Mouse (Mus musculus) limb, embryonic 15.5 days (tissue): Measurements from ENCODE around the gene Snrnp200. TPM values are rescaled to one million over a fixed set of nuclear protein-coding genes. Genes with fewer than 3 reads are reported as not detected.
"Not testable (repeated sequence)": the region's sequence is repeated elsewhere in the genome, so short reads cannot be mapped to it uniquely, and the experiment has no call there.

Experiments used
- ATAC-seq: fragments of 200-750 bp; cut with Nextera tagmentation; 2 replicates; pipeline ENCODE4 v1.8.0; 2017; ENCODE audit warnings: low read depth, moderate TSS enrichment; ENCODE audit not compliant: insufficient number of reproducible peaks, low FRiP score, low TSS enrichment
- H3K27ac ChIP-seq: fragments of 300-500 bp; sonication (generic); 2 replicates; pipeline ENCODE4 v1.5.1; 2015; ENCODE audit warnings: moderate library complexity, mild to moderate bottlenecking, inconsistent platforms
- H3K27me3 ChIP-seq: fragments of 300-500 bp; sonication (generic); 2 replicates; pipeline ENCODE4 v1.6.1; 2015; ENCODE audit warnings: inconsistent platforms
- H3K36me3 ChIP-seq: fragments of 300-500 bp; sonication (generic); 2 replicates; pipeline ENCODE4 v1.6.1; 2015; ENCODE audit warnings: inconsistent platforms
- H3K4me1 ChIP-seq: fragments of 300-500 bp; sonication (generic); 2 replicates; pipeline ENCODE4 v1.6.1; 2015; ENCODE audit warnings: inconsistent platforms
- H3K4me2 ChIP-seq: fragments of 300-500 bp; sonication (generic); 2 replicates; pipeline ENCODE4 v1.6.1; 2015; ENCODE audit warnings: mild to moderate bottlenecking, inconsistent platforms
- H3K4me3 ChIP-seq: fragments of 300-500 bp; sonication (generic); 2 replicates; pipeline ENCODE4 v1.5.1; 2015; ENCODE audit warnings: mild to moderate bottlenecking, inconsistent platforms
- H3K9ac ChIP-seq: fragments of 300-500 bp; sonication (generic); 2 replicates; pipeline ENCODE4 v1.6.1; 2015; ENCODE audit warnings: inconsistent platforms
- H3K9me3 ChIP-seq: fragments of 300-500 bp; sonication (generic); 2 replicates; pipeline ENCODE4 v1.6.1; 2016; ENCODE audit warnings: inconsistent platforms
- WGBS: fragments of 180-500 bp; shearing (Covaris S2); methylation state at CpG from one replicate; pipeline ENCODE4 v1.1.7; 2015; 5-methylcytosine and 5-hydroxymethylcytosine counted together
- polyA plus RNA-seq: library from polyadenylated mRNA; unstranded; fragments of >200 nt; fragmentation: Nextera tagmentation; extraction: Ambion mirVana; gene quantifications from 2 replicates; pipeline ENCODE4 v1.2.1, GENCODE M21; 2015

The Snrnp200 gene
- polyA plus RNA-seq, 1 experiment from 2014 or later, result 46.8 TPM

- Histone ChIP-seq H3K4me1 (no peaks in the 10 kb centered on the region), H3K27ac (no peak overlapping the region), H3K9ac (no peak overlapping the region), H3K4me3 (no peak overlapping the region), H3K9me3 (no peaks in the 10 kb centered on the region), H3K27me3 (no peaks in the 10 kb centered on the region), H3K4me2 (no peak overlapping the region), H3K36me3 (peaks cover 22% of the 10 kb centered on the region)
- no peak for ATAC-seq
Measured at GRCm38 (mm10) chr2:127262480-127262879, 54.3 kb downstream of the Snrnp200 start.

- ATAC-seq, result no peak
- Histone ChIP-seq H3K4me3 (no peak overlapping the region), H3K4me2 (no peak overlapping the region), H3K9me3 (no peaks in the 10 kb centered on the region), H3K27me3 (no peaks in the 10 kb centered on the region), H3K36me3 (no peaks in the 10 kb centered on the region), H3K9ac (no peak overlapping the region), H3K27ac (no peak overlapping the region), H3K4me1 (0 out of 2 replicates have a peak, but pooled peaks cover 6% of the 10 kb centered on the region)
- WGBS, result 54% methylated on average over 4 of the region's 4 CpGs
Measured at GRCm38 (mm10) chr2:127267854-127268253, 59.7 kb downstream of the Snrnp200 start.

- no peaks in the 10 kb centered on the region for H3K36me3 ChIP-seq
- 0 out of 2 replicates have a peak, but pooled peaks cover 6% of the 10 kb centered on the region for H3K4me1 ChIP-seq
- peak within 1 kb of the TSS; percentile 92 for H3K9ac ChIP-seq
- H3K4me2 ChIP-seq, result peak within 1 kb of the TSS; percentile 74
- peak within 1 kb of the TSS; percentile 98 for H3K4me3 ChIP-seq
- WGBS, result under 1% methylated on average over 49 of the region's 49 CpGs
- peak; percentile 99 for ATAC-seq
- no peaks in the 10 kb centered on the region for H3K27me3 ChIP-seq
- H3K27ac ChIP-seq, result peak within 1 kb of the TSS; percentile 96
- no peaks in the 10 kb centered on the region for H3K9me3 ChIP-seq
Measured at GRCm38 (mm10) chr2:127269491-127270299, 61.5 kb downstream of the Snrnp200 start, which contains the start of gene Stard7. Gene Stard7 (plus strand): TSS chr2:127270218.

GRCm38 (mm10) chr2:127270300-127271041 is 62.3 kb downstream of the Snrnp200 start:
- Histone ChIP-seq H3K27me3 (no peaks in the 10 kb centered on the region), H3K36me3 (no peaks in the 10 kb centered on the region), H3K27ac (peak overlapping the region; percentile 96), H3K4me2 (peak overlapping the region; percentile 74), H3K4me3 (peak overlapping the region; percentile 98), H3K4me1 (0 out of 2 replicates have a peak, but pooled peaks cover 10% of the 10 kb centered on the region), H3K9me3 (no peaks in the 10 kb centered on the region), H3K9ac (peak overlapping the region; percentile 92)
- WGBS, result under 1% methylated on average over 72 of the region's 75 CpGs
- ATAC-seq, result peak; percentile 91

- Histone ChIP-seq H3K4me3 (peak overlapping the region; percentile 98), H3K27me3 (no peaks in the 10 kb centered on the region), H3K36me3 (no peaks in the 10 kb centered on the region), H3K9me3 (no peaks in the 10 kb centered on the region), H3K9ac (peak overlapping the region; percentile 92), H3K4me2 (peak overlapping the region; percentile 74), H3K27ac (peak overlapping the region; percentile 96; the same call in 1 of the 2 replicates), H3K4me1 (0 out of 2 replicates have a peak, but pooled peaks cover 10% of the 10 kb centered on the region)
- ATAC-seq, result no peak
- 8% methylated on average over 8 of the region's 8 CpGs for WGBS
Measured at GRCm38 (mm10) chr2:127271042-127271515, 62.9 kb downstream of the Snrnp200 start.

GRCm38 (mm10) chr2:127272049-127272448 is 63.9 kb downstream of the Snrnp200 start:
- not testable (repeated sequence) for H3K27me3 ChIP-seq, H3K27ac ChIP-seq, H3K9ac ChIP-seq, H3K4me3 ChIP-seq, H3K36me3 ChIP-seq, ATAC-seq, H3K9me3 ChIP-seq
- Histone ChIP-seq H3K4me1 (0 out of 2 replicates have a peak, but pooled peaks cover 10% of the 10 kb centered on the region), H3K4me2 (peak overlapping the region; percentile 74; the same call in 1 of the 2 replicates)
- WGBS, result 91% methylated on average over 4 of the region's 4 CpGs

- ATAC-seq, result no peak
- Histone ChIP-seq H3K4me2 (no peak overlapping the region), H3K27ac (no peak overlapping the region), H3K4me3 (no peak overlapping the region), H3K9ac (no peak overlapping the region), H3K36me3 (no peaks in the 10 kb centered on the region), H3K4me1 (0 out of 2 replicates have a peak, but pooled peaks cover 10% of the 10 kb centered on the region), H3K27me3 (no peaks in the 10 kb centered on the region), H3K9me3 (no peaks in the 10 kb centered on the region)
- WGBS, result 98% methylated on average over 3 of the region's 3 CpGs
Measured at GRCm38 (mm10) chr2:127272806-127273205, 64.6 kb downstream of the Snrnp200 start.

GRCm38 (mm10) chr2:127274590-127274989 is 66.4 kb downstream of the Snrnp200 start:
- H3K27ac ChIP-seq, result no peak overlapping the region
- H3K9ac ChIP-seq, result no peak overlapping the region
- H3K4me3 ChIP-seq, result no peak overlapping the region
- no peaks in the 10 kb centered on the region for H3K9me3 ChIP-seq
- H3K36me3 ChIP-seq, result no peaks in the 10 kb centered on the region
- H3K4me1 ChIP-seq, result 0 out of 2 replicates have a peak, but pooled peaks cover 8% of the 10 kb centered on the region
- ATAC-seq, result no peak
- 86% methylated on average over 2 of the region's 2 CpGs for WGBS
- H3K27me3 ChIP-seq, result no peaks in the 10 kb centered on the region
- H3K4me2 ChIP-seq, result no peak overlapping the region

- WGBS, result 76% methylated on average over 5 of the region's 5 CpGs
Measured at GRCm38 (mm10) chr2:127275551-127276320, 67.5 kb downstream of the Snrnp200 start.

GRCm38 (mm10) chr2:127278162-127278561 is 70.0 kb downstream of the Snrnp200 start:
- Histone ChIP-seq H3K4me3 (no peak overlapping the region), H3K9me3 (no peaks in the 10 kb centered on the region), H3K4me2 (no peak overlapping the region), H3K27ac (no peak overlapping the region), H3K36me3 (no peaks in the 10 kb centered on the region), H3K9ac (no peak overlapping the region), H3K27me3 (no peaks in the 10 kb centered on the region), H3K4me1 (0 out of 2 replicates have a peak, but pooled peaks cover 4% of the 10 kb centered on the region)
- ATAC-seq, result no peak

More at GRCm38 (mm10) chr2:127275551-127276320, 67.5 kb downstream of the Snrnp200 start:
- Histone ChIP-seq H3K4me1 (0 out of 2 replicates have a peak, but pooled peaks cover 7% of the 10 kb centered on the region), H3K4me2 (no peak overlapping the region), H3K4me3 (no peak overlapping the region), H3K9me3 (no peaks in the 10 kb centered on the region), H3K9ac (no peak overlapping the region), H3K27me3 (no peaks in the 10 kb centered on the region), H3K27ac (no peak overlapping the region), H3K36me3 (no peaks in the 10 kb centered on the region)
- no peak for ATAC-seq
